Mouse (Mus musculus): ENCODE results near the gene Akap4. TPM values are rescaled to one million over a fixed set of nuclear protein-coding genes. Genes with fewer than 3 reads are reported as not detected.

Gene Akap4
- total and polyA plus RNA-seq, 2 experiments, result not detected

- no peak overlapping the region for H3K9ac ChIP-seq (ENCODE audit: low read depth, low read length)
- DNase-seq (ENCODE audit: extremely low read depth, low read depth, low spot score), result no peak
- H3K4me1 ChIP-seq (ENCODE audit: control insufficient read depth, insufficient read depth, low read length), result no peaks in the 10 kb centered on the region
- H3K4me3 ChIP-seq (ENCODE audit: insufficient read depth, low read depth, low read length), result no peak overlapping the region
- no peak overlapping the region for H3K27ac ChIP-seq (replicated peaks; ENCODE audit: insufficient read depth, low read depth, low read length)
- no peaks in the 10 kb centered on the region for H3K79me2 ChIP-seq (ENCODE audit: control insufficient read depth, insufficient read depth, low read length)
- TF ChIP-seq POLR2A (IDR thresholded peaks at IDR 0.05; ENCODE audit: extremely low read depth, insufficient read depth, low read length) (no peak), CTCF (IDR thresholded peaks at IDR 0.05; ENCODE audit: low read depth, low read length) (no peak)
- WGBS, result 83% methylated on average over 6 of the region's 6 CpGs
- H3K27me3 ChIP-seq (ENCODE audit: control insufficient read depth, insufficient read depth, low read length), result no peaks in the 10 kb centered on the region
- H3K36me3 ChIP-seq (ENCODE audit: control insufficient read depth, insufficient read depth, low read length), result no peaks in the 10 kb centered on the region
Measured at GRCm38 (mm10) chrX:7079820-7080429, 12.6 kb downstream of the Akap4 start.

- H3K27ac ChIP-seq (replicated peaks; ENCODE audit: insufficient read depth, low read depth, low read length), result no peak overlapping the region
- no peaks in the 10 kb centered on the region for H3K27me3 ChIP-seq (ENCODE audit: control insufficient read depth, insufficient read depth, low read length)
- no peak overlapping the region for H3K9ac ChIP-seq (ENCODE audit: low read depth, low read length)
- DNase-seq (ENCODE audit: extremely low read depth, low read depth, low spot score), result no peak
- WGBS, result 88% methylated on average over 1 of the region's 1 CpGs
- no peaks in the 10 kb centered on the region for H3K36me3 ChIP-seq (ENCODE audit: control insufficient read depth, insufficient read depth, low read length)
- TF ChIP-seq CTCF (IDR thresholded peaks at IDR 0.05; ENCODE audit: low read depth, low read length), result no peak
- no peak for TF ChIP-seq POLR2A (IDR thresholded peaks at IDR 0.05; ENCODE audit: extremely low read depth, insufficient read depth, low read length)
- H3K79me2 ChIP-seq (ENCODE audit: control insufficient read depth, insufficient read depth, low read length), result no peaks in the 10 kb centered on the region
- H3K4me1 ChIP-seq (ENCODE audit: control insufficient read depth, insufficient read depth, low read length), result no peaks in the 10 kb centered on the region
- H3K4me3 ChIP-seq (ENCODE audit: insufficient read depth, low read depth, low read length), result no peak overlapping the region
Measured at GRCm38 (mm10) chrX:7085878-7086277, 18.6 kb downstream of the Akap4 start.

GRCm38 (mm10) chrX:7090323-7090722, 23.0 kb downstream of the Akap4 start:
- H3K36me3 ChIP-seq (ENCODE audit: control insufficient read depth, insufficient read depth, low read length), result no peaks in the 10 kb centered on the region
- H3K4me1 ChIP-seq (ENCODE audit: control insufficient read depth, insufficient read depth, low read length), result no peaks in the 10 kb centered on the region
- TF ChIP-seq POLR2A (IDR thresholded peaks at IDR 0.05; ENCODE audit: extremely low read depth, insufficient read depth, low read length) (no peak), CTCF (IDR thresholded peaks at IDR 0.05; ENCODE audit: low read depth, low read length) (no peak)
- no peaks in the 10 kb centered on the region for H3K79me2 ChIP-seq (ENCODE audit: control insufficient read depth, insufficient read depth, low read length)
- no peak overlapping the region for H3K4me3 ChIP-seq (ENCODE audit: insufficient read depth, low read depth, low read length)
- no peak for DNase-seq (ENCODE audit: extremely low read depth, low read depth, low spot score)
- H3K27me3 ChIP-seq (ENCODE audit: control insufficient read depth, insufficient read depth, low read length), result no peaks in the 10 kb centered on the region
- H3K9ac ChIP-seq (ENCODE audit: low read depth, low read length), result no peak overlapping the region
- no peak overlapping the region for H3K27ac ChIP-seq (replicated peaks; ENCODE audit: insufficient read depth, low read depth, low read length)

- Histone ChIP-seq H3K79me2 (ENCODE audit: control insufficient read depth, insufficient read depth, low read length) (no peaks in the 10 kb centered on the region), H3K27ac (replicated peaks; ENCODE audit: insufficient read depth, low read depth, low read length) (no peak overlapping the region), H3K9ac (ENCODE audit: low read depth, low read length) (no peak overlapping the region), H3K36me3 (ENCODE audit: control insufficient read depth, insufficient read depth, low read length) (no peaks in the 10 kb centered on the region), H3K4me3 (ENCODE audit: insufficient read depth, low read depth, low read length) (no peak overlapping the region), H3K27me3 (ENCODE audit: control insufficient read depth, insufficient read depth, low read length) (no peaks in the 10 kb centered on the region), H3K4me1 (ENCODE audit: control insufficient read depth, insufficient read depth, low read length) (no peaks in the 10 kb centered on the region)
- DNase-seq (ENCODE audit: extremely low read depth, low read depth, low spot score), result no peak
- TF ChIP-seq CTCF (IDR thresholded peaks at IDR 0.05; ENCODE audit: low read depth, low read length), result no peak
- TF ChIP-seq POLR2A (IDR thresholded peaks at IDR 0.05; ENCODE audit: extremely low read depth, insufficient read depth, low read length), result no peak
Measured at GRCm38 (mm10) chrX:7102280-7102679, 35.0 kb downstream of the Akap4 start.

GRCm38 (mm10) chrX:7114885-7115284, 47.6 kb downstream of the Akap4 start:
- Histone ChIP-seq H3K27ac (replicated peaks; ENCODE audit: insufficient read depth, low read depth, low read length) (no peak overlapping the region), H3K9ac (ENCODE audit: low read depth, low read length) (no peak overlapping the region), H3K27me3 (ENCODE audit: control insufficient read depth, insufficient read depth, low read length) (no peaks in the 10 kb centered on the region), H3K36me3 (ENCODE audit: control insufficient read depth, insufficient read depth, low read length) (no peaks in the 10 kb centered on the region), H3K4me1 (ENCODE audit: control insufficient read depth, insufficient read depth, low read length) (no peaks in the 10 kb centered on the region), H3K4me3 (ENCODE audit: insufficient read depth, low read depth, low read length) (no peak overlapping the region), H3K79me2 (ENCODE audit: control insufficient read depth, insufficient read depth, low read length) (no peaks in the 10 kb centered on the region)
- no peak for DNase-seq (ENCODE audit: extremely low read depth, low read depth, low spot score)
- TF ChIP-seq CTCF (IDR thresholded peaks at IDR 0.05; ENCODE audit: low read depth, low read length) (no peak), POLR2A (IDR thresholded peaks at IDR 0.05; ENCODE audit: extremely low read depth, insufficient read depth, low read length) (no peak)
- WGBS, result 97% methylated on average over 3 of the region's 3 CpGs

GRCm38 (mm10) chrX:7121618-7122280, 54.4 kb downstream of the Akap4 start:
- Histone ChIP-seq H3K27ac (replicated peaks; ENCODE audit: insufficient read depth, low read depth, low read length) (no peak overlapping the region), H3K79me2 (ENCODE audit: control insufficient read depth, insufficient read depth, low read length) (no peaks in the 10 kb centered on the region), H3K4me3 (ENCODE audit: insufficient read depth, low read depth, low read length) (no peak overlapping the region), H3K4me1 (ENCODE audit: control insufficient read depth, insufficient read depth, low read length) (no peaks in the 10 kb centered on the region), H3K36me3 (ENCODE audit: control insufficient read depth, insufficient read depth, low read length) (no peaks in the 10 kb centered on the region), H3K9ac (ENCODE audit: low read depth, low read length) (no peak overlapping the region), H3K27me3 (ENCODE audit: control insufficient read depth, insufficient read depth, low read length) (no peaks in the 10 kb centered on the region)
- TF ChIP-seq POLR2A (IDR thresholded peaks at IDR 0.05; ENCODE audit: extremely low read depth, insufficient read depth, low read length) (no peak), CTCF (IDR thresholded peaks at IDR 0.05; ENCODE audit: low read depth, low read length) (no peak)
- 75% methylated on average over 4 of the region's 4 CpGs for WGBS
- DNase-seq (ENCODE audit: extremely low read depth, low read depth, low spot score), result no peak

Other genes with a start within 250 kb of the Akap4 start
- gene Ccnb3, start 25.9 kb upstream of the Akap4 start, total RNA-seq (2014; rRNA removed), result not detected in 2 replicates
- gene Ccnb3, start 25.9 kb upstream of the Akap4 start, polyA plus RNA-seq (2012; rRNA removed), result not detected in 2 replicates